Mouse (Mus musculus): ENCODE measurements around the gene Man2a1. TPM values are rescaled to one million over a fixed set of nuclear protein-coding genes. Genes with fewer than 3 reads are reported as not detected.
A peak's percentile ranks its signal among the peaks of the same experiment; 100 is the strongest.

Man2a1 gene
- polyA plus RNA-seq, 1 experiment: 109 TPM

GRCm38 (mm10) chr17:64577485-64577884, 23.1 kb upstream of the Man2a1 start:
- H3K4me1 ChIP-seq (ENCODE audit: control insufficient read depth, insufficient read depth, low read length): no peaks in the 10 kb centered on the region
- TF ChIP-seq CTCF (IDR thresholded peaks at IDR 0.05; ENCODE audit: borderline replicate concordance, insufficient read depth, low read length): no peak
- TF ChIP-seq POLR2A (IDR thresholded peaks at IDR 0.05; ENCODE audit: low read depth, low read length): no peak

DNA sequence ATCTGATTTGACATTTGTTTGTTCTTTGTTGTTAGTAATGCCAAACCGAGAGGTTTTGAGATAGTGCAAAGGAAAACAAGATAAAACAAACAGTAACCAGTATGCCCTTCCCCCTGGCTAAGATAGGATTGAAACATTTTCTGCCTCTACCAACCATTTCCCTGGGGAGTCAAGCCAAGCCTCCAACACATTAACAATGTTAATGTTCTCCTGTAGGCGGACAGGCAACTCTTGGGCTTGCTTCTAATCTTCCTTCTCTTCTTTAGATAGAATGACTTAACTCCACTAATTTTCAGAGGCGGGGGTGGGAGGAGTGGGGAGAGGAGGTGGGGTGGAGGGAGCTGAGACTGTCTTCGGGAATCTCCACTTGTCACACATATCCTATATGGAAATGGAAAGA, 22.2 kb upstream of the Man2a1 start:
- Histone ChIP-seq H3K4me3 (ENCODE audit: insufficient read depth, low read length) (no peak overlapping the region), H3K4me1 (ENCODE audit: control insufficient read depth, insufficient read depth, low read length) (no peaks in the 10 kb centered on the region), H3K27ac (ENCODE audit: insufficient read depth, low read length) (no peak overlapping the region)
- TF ChIP-seq CTCF (IDR thresholded peaks at IDR 0.05; ENCODE audit: borderline replicate concordance, insufficient read depth, low read length) (no peak), POLR2A (IDR thresholded peaks at IDR 0.05; ENCODE audit: low read depth, low read length) (no peak)

More at GRCm38 (mm10) chr17:64577485-64577884, 23.1 kb upstream of the Man2a1 start:
- Histone ChIP-seq H3K4me3 (ENCODE audit: insufficient read depth, low read length) (no peak overlapping the region), H3K27ac (ENCODE audit: insufficient read depth, low read length) (no peak overlapping the region)

DNA sequence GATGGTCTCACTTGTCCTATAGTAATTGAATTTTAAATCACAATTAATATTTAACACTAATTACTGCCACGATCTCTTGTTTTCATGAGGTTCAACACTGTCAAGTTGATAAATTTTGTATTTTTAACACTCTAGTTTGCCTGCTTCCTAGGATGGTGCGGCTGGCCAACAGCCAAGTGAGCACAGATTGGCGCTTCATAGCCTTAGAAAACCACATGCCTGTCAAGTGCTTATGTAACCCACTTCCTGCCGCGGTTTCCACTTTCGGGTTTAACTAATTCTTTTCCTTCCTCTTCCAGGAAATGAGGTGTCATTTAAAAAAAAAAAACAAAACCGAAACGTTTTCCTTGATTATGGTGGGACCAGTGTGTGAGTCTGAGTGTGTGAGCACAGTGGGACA, 20.8 kb upstream of the Man2a1 start:
- Histone ChIP-seq H3K4me1 (ENCODE audit: control insufficient read depth, insufficient read depth, low read length) (no peaks in the 10 kb centered on the region), H3K4me3 (ENCODE audit: insufficient read depth, low read length) (no peak overlapping the region), H3K27ac (ENCODE audit: insufficient read depth, low read length) (no peak overlapping the region)
- no peak for TF ChIP-seq POLR2A (IDR thresholded peaks at IDR 0.05; ENCODE audit: low read depth, low read length)
- no peak for TF ChIP-seq CTCF (IDR thresholded peaks at IDR 0.05; ENCODE audit: borderline replicate concordance, insufficient read depth, low read length)

DNA sequence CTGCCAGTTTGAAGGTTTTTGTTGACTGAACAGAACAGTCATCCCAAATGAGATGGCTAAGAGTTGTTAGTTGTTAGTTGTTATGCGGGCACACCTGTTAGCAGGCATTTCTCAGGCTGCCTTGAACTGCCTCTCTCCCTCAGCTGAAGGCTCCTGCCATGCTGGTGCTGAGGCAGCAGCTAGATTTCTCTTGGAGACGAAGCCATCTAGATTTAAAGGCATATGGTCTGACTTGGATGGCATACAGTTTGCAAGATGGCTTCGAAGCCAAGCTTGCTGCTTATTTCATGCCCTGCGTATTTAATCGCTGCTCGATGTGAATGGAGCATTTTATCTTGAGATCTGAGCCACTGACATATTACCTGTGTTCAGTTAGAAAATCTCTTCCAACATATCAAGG, 19.4 kb upstream of the Man2a1 start:
- TF ChIP-seq POLR2A (IDR thresholded peaks at IDR 0.05; ENCODE audit: low read depth, low read length): no peak
- TF ChIP-seq CTCF (IDR thresholded peaks at IDR 0.05; ENCODE audit: borderline replicate concordance, insufficient read depth, low read length): no peak
- Histone ChIP-seq H3K4me3 (ENCODE audit: insufficient read depth, low read length) (no peak overlapping the region), H3K4me1 (ENCODE audit: control insufficient read depth, insufficient read depth, low read length) (no peaks in the 10 kb centered on the region), H3K27ac (ENCODE audit: insufficient read depth, low read length) (no peak overlapping the region)

DNA sequence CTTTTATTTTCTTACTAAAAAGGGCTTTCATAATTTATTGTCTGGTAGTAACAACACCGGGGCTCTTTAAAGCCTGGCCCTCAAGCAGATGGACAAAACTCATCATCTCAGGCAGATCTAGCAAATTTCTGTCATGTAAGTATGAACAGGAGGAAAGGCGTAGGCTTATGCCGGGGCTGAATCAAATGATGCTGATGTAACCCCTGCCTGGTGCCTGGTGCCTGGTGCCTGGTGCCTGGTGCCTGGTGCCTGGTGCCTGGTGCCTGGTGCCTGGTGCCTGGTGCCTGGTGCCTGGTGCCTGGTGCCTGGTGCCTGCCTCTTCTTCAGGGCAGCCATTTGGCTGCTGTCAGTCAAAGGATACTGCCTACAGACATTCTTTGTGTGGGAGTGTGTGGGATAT, 18.6 kb upstream of the Man2a1 start:
- Histone ChIP-seq H3K4me1 (ENCODE audit: control insufficient read depth, insufficient read depth, low read length) (no peaks in the 10 kb centered on the region), H3K4me3 (ENCODE audit: insufficient read depth, low read length) (no peak overlapping the region), H3K27ac (ENCODE audit: insufficient read depth, low read length) (no peak overlapping the region)
- TF ChIP-seq CTCF (IDR thresholded peaks at IDR 0.05; ENCODE audit: borderline replicate concordance, insufficient read depth, low read length): no peak
- no peak for TF ChIP-seq POLR2A (IDR thresholded peaks at IDR 0.05; ENCODE audit: low read depth, low read length)

DNA sequence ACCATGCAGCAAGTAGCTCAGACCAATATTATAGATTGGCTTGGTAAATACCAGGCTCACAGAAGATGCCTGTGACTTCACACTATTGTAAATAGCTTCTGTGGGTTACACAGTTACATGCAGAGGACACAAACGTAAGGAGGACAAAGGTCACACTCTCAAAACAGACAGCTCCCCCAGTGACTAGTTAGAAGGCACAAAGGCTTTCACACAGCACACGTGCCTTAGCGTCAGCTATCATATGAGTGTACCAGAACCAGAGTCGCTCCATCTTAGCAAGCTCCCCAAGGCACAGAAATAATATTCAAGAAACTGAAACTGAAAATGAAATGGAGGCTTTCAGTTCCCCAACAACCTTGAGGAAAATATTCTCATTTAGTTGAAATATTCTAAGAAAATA, 10.1 kb upstream of the Man2a1 start:
- no peak for TF ChIP-seq CTCF (IDR thresholded peaks at IDR 0.05; ENCODE audit: borderline replicate concordance, insufficient read depth, low read length)
- no peak for TF ChIP-seq POLR2A (IDR thresholded peaks at IDR 0.05; ENCODE audit: low read depth, low read length)
- no peaks in the 10 kb centered on the region for H3K4me1 ChIP-seq (ENCODE audit: control insufficient read depth, insufficient read depth, low read length)
- H3K4me3 ChIP-seq (ENCODE audit: insufficient read depth, low read length): no peak overlapping the region
- no peak overlapping the region for H3K27ac ChIP-seq (ENCODE audit: insufficient read depth, low read length)

DNA sequence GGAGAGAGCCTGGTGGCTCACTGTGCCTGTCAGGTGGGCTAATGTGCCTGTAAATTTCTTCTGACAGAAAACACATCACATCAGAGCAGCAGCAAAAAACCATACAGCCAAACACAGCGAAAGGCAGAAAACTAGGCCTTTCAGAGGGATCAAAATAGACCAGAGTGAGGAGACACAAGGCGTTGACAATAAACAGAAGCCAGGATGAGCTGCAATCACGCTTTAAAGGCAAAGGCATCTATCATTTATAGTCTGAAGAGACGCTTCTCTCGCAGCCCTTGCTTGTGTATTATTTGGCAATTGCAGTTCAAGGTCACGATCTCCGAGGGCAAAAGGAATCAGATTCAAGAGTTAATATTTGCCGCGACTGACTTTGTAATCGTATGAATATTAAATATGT, 9.2 kb upstream of the Man2a1 start:
- no peak for TF ChIP-seq POLR2A (IDR thresholded peaks at IDR 0.05; ENCODE audit: low read depth, low read length)
- TF ChIP-seq CTCF (IDR thresholded peaks at IDR 0.05; ENCODE audit: borderline replicate concordance, insufficient read depth, low read length): no peak
- Histone ChIP-seq H3K4me1 (ENCODE audit: control insufficient read depth, insufficient read depth, low read length) (no peaks in the 10 kb centered on the region), H3K27ac (ENCODE audit: insufficient read depth, low read length) (no peak overlapping the region), H3K4me3 (ENCODE audit: insufficient read depth, low read length) (no peak overlapping the region)

GRCm38 (mm10) chr17:64592355-64592754, 8.2 kb upstream of the Man2a1 start:
- no peaks in the 10 kb centered on the region for H3K4me1 ChIP-seq (ENCODE audit: control insufficient read depth, insufficient read depth, low read length)
- H3K4me3 ChIP-seq (ENCODE audit: insufficient read depth, low read length): no peak overlapping the region
- H3K27ac ChIP-seq (ENCODE audit: insufficient read depth, low read length): no peak overlapping the region
- TF ChIP-seq POLR2A (IDR thresholded peaks at IDR 0.05; ENCODE audit: low read depth, low read length) (no peak), CTCF (IDR thresholded peaks at IDR 0.05; ENCODE audit: borderline replicate concordance, insufficient read depth, low read length) (no peak)

- TF ChIP-seq CTCF (IDR thresholded peaks at IDR 0.05; ENCODE audit: borderline replicate concordance, insufficient read depth, low read length) (no peak), POLR2A (IDR thresholded peaks at IDR 0.05; ENCODE audit: low read depth, low read length) (no peak)
- no peak overlapping the region for H3K27ac ChIP-seq (ENCODE audit: insufficient read depth, low read length)
- no peak overlapping the region for H3K4me3 ChIP-seq (ENCODE audit: insufficient read depth, low read length)
- no peaks in the 10 kb centered on the region for H3K4me1 ChIP-seq (ENCODE audit: control insufficient read depth, insufficient read depth, low read length)
These were observed 7.7 kb upstream of the Man2a1 start for GRCm38 (mm10) chr17:64592788-64593187.

DNA sequence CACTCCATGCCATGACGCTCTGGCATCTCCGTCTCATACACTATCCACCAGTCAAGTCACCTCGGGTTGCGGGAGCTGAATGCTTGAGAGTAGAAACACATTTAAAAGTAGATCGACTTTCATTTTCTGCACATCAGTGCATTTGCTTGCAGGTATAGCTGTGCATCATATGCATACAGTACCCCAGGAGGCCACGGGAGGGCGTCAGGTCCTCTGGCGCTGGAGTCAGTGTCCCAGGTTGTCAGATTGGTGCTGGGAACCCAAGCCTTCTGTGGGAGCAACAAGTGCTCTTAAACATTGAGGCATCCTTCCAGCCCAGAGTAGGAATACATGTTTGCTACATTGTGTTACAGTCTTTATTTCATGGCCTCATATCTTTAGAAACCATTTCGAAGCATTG, 2.8 kb upstream of the Man2a1 start:
- Histone ChIP-seq H3K4me1 (ENCODE audit: control insufficient read depth, insufficient read depth, low read length) (no peaks in the 10 kb centered on the region; the same call in 1 of the 2 replicates), H3K4me3 (ENCODE audit: insufficient read depth, low read length) (no peak overlapping the region), H3K27ac (ENCODE audit: insufficient read depth, low read length) (no peak overlapping the region)
- TF ChIP-seq CTCF (IDR thresholded peaks at IDR 0.05; ENCODE audit: borderline replicate concordance, insufficient read depth, low read length): no peak
- no peak for TF ChIP-seq POLR2A (IDR thresholded peaks at IDR 0.05; ENCODE audit: low read depth, low read length)

DNA sequence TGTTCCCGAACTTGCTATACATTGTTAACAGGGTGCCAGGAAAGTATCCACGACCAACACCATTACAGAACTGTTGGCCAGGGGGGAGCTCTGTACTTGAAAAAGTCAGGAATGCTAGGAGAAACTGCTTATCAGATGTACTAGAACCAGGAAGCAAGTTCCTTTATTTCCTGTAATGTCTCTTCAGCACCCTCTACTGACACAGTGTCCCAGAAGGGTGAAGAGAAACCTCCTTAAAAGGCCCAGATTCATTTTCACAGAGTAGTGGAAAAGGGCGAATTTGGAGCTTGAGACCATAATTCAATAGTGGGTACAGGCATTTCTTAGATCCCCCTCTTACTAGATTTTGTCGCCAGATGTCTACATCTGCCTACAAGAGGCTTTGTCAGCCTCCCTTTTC, 620 bp upstream of the Man2a1 start:
- Histone ChIP-seq H3K4me1 (ENCODE audit: control insufficient read depth, insufficient read depth, low read length) (peaks cover 2% of the 10 kb centered on the region), H3K27ac (ENCODE audit: insufficient read depth, low read length) (peak overlapping the region; percentile 84), H3K4me3 (ENCODE audit: insufficient read depth, low read length) (peak overlapping the region; percentile 37)
- TF ChIP-seq CTCF (IDR thresholded peaks at IDR 0.05; ENCODE audit: borderline replicate concordance, insufficient read depth, low read length) (no peak), POLR2A (IDR thresholded peaks at IDR 0.05; ENCODE audit: low read depth, low read length) (no peak)

All from embryonic fibroblast, embryonic 13.5 days (primary cell).